Mouse (Mus musculus) stomach, embryonic 14.5 days (tissue): ENCODE measurements around the gene Ckm. TPM values are rescaled to one million over a fixed set of nuclear protein-coding genes. Genes with fewer than 3 reads are reported as not detected.
A peak's percentile ranks its signal among the peaks of the same experiment; 100 is the strongest.

Source experiments
- ATAC-seq: fragments of 200-750 bp; cut with Nextera tagmentation; 2 replicates; pipeline ENCODE4 v1.8.0; 2017; ENCODE audit warnings: low read depth, moderate TSS enrichment; ENCODE audit not compliant: insufficient number of reproducible peaks, insufficient read depth, low FRiP score
- H3K27ac ChIP-seq: fragments of 300-500 bp; sonication (generic); 2 replicates; pipeline ENCODE4 v1.5.1; 2014; ENCODE audit warnings: mild to moderate bottlenecking, low read length, moderate library complexity, mixed read lengths
- H3K27me3 ChIP-seq: fragments of 300-500 bp; sonication (generic); 2 replicates; pipeline ENCODE4 v1.6.1; 2014; ENCODE audit warnings: low read length, control low read depth, mixed read lengths; ENCODE audit not compliant: control insufficient read depth, insufficient read depth
- H3K36me3 ChIP-seq: fragments of 300-500 bp; sonication (generic); 2 replicates; pipeline ENCODE4 v1.6.1; 2014; ENCODE audit warnings: mild to moderate bottlenecking, control low read depth, low read length, moderate library complexity, mixed read lengths; ENCODE audit not compliant: control insufficient read depth, insufficient read depth
- H3K4me1 ChIP-seq: fragments of 300-500 bp; sonication (generic); 2 replicates; pipeline ENCODE4 v1.6.1; 2014; ENCODE audit warnings: low read length, control low read depth, mixed read lengths; ENCODE audit not compliant: control insufficient read depth, insufficient read depth
- H3K4me2 ChIP-seq: fragments of 300-500 bp; sonication (generic); replicated peaks from 2 replicates; pipeline ENCODE4 v1.6.1; 2014; ENCODE audit warnings: low read depth, low read length, control low read depth
- H3K4me3 ChIP-seq: fragments of 300-500 bp; sonication (generic); 2 replicates; pipeline ENCODE4 v1.5.1; 2014; ENCODE audit warnings: low read depth, low read length, control low read depth
- H3K9ac ChIP-seq: fragments of 300-500 bp; sonication (generic); replicated peaks from 2 replicates; pipeline ENCODE4 v1.6.1; 2014; ENCODE audit warnings: low read depth, mild to moderate bottlenecking, control low read depth, low read length, moderate library complexity, mixed read lengths
- H3K9me3 ChIP-seq: fragments of 300-500 bp; sonication (generic); 2 replicates; pipeline ENCODE4 v1.6.1; 2016; ENCODE audit warnings: low read depth, low read length, control low read depth; ENCODE audit not compliant: control insufficient read depth
- WGBS: fragments of 180-500 bp; shearing (Covaris S2); extraction: QIAGEN DNeasy Blood & Tissue Kit; methylation state at CpG from one replicate; pipeline ENCODE4 v1.1.7; 2014; 5-methylcytosine and 5-hydroxymethylcytosine counted together
- polyA plus RNA-seq: library from polyadenylated mRNA; unstranded; fragments of >200 nt; fragmentation: Nextera tagmentation; extraction: Ambion mirVana; gene quantifications from 2 replicates; pipeline ENCODE4 v1.2.1, GENCODE M21; 2014

Ckm gene
- 1.7 and 3.2 TPM in 2 replicates for polyA plus RNA-seq

DNA sequence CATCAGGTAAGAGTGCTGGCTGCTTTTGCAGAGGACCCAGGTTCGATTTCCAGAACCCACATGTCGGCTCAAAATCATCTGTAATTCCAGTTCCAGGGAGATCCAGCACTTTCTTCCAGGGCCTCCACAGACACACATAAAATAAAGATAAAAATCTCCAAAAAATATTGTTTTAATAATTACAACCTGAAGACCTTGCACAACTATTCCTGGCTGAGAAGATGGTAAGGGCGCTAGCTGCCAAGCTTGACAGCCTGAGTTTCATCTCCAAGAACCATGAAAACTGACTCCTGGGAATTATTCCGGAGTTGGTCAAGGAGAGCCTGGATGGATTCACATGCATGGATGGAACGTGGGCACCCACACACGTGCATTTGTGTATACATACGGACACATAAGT, at the start of gene Ckm:
Gene Ckm (plus strand): TSS at position 301 of the 400 bp plus-strand sequence.
- no peak for ATAC-seq
- Histone ChIP-seq H3K36me3 (no peaks in the 10 kb centered on the region), H3K4me3 (peak within 1 kb of the TSS; percentile 56), H3K27ac (no peak within 1 kb of the TSS), H3K9ac (peak within 1 kb of the TSS; percentile 41), H3K9me3 (no peaks in the 10 kb centered on the region), H3K4me2 (peak within 1 kb of the TSS; percentile 77), H3K27me3 (0 out of 2 replicates have a peak, but pooled peaks cover 4% of the 10 kb centered on the region), H3K4me1 (0 out of 2 replicates have a peak, but pooled peaks cover 4% of the 10 kb centered on the region)
- WGBS = 50% methylated on average over 7 of the region's 7 CpGs

DNA sequence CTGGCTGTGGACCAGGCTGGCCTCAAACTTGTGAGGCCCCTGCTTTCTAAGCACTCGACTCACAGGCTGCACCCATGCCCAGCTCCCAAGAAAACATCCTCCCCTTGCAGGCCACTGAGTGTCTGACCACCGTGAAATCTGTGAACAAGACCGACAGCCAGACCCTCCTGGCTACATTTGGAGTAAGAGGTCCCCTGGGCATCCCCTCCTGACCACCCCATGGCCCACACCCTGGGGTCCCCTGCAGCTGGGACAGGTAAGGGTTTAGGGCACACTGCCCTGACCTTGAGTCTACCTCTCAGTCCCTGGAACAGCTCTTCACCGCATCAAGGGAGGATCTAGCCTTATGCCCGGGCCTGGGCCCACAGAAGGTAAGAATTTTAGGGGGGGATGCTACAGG, 49.6 kb upstream of the Ckm start:
- Histone ChIP-seq H3K27ac (no peak overlapping the region), H3K4me2 (no peak overlapping the region), H3K4me3 (no peak overlapping the region), H3K36me3 (peaks cover 49% of the 10 kb centered on the region), H3K4me1 (peaks cover 7% of the 10 kb centered on the region; the same call in 1 of the 2 replicates), H3K9ac (no peak overlapping the region), H3K9me3 (no peaks in the 10 kb centered on the region), H3K27me3 (no peaks in the 10 kb centered on the region)
- ATAC-seq = no peak
- whole genome bisulfite sequencing = 90% methylated on average over 5 of the region's 5 CpGs

DNA sequence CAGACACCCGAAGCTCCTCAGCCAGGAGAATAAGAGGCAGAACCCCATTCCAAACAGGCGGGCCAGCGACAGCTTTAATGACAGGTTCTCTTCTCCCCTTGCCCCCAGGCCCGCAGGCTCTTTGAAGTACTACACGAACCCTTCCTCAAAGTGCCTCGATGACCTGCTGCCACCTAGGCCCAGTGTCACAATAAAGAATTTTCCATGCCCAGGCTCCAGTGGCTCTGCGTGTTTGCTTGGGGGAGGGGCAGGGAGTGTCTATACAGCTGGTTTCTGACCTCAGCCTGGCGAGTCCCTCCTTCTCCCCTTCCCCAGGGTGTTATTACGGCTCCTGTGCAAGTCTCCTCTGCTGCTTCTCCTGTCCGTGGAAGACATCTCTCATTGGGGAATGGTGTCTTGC, 48.3 kb upstream of the Ckm start:
- H3K36me3 ChIP-seq = peaks cover 40% of the 10 kb centered on the region
- H3K27me3 ChIP-seq = no peaks in the 10 kb centered on the region
- H3K27ac ChIP-seq = no peak overlapping the region
- peaks cover 10% of the 10 kb centered on the region; the same call in 1 of the 2 replicates for H3K4me1 ChIP-seq
- 63% methylated on average over 10 of the region's 10 CpGs for WGBS
- no peak overlapping the region for H3K4me2 ChIP-seq
- no peak for ATAC-seq
- no peaks in the 10 kb centered on the region for H3K9me3 ChIP-seq
- H3K4me3 ChIP-seq = no peak overlapping the region
- no peak overlapping the region for H3K9ac ChIP-seq

DNA sequence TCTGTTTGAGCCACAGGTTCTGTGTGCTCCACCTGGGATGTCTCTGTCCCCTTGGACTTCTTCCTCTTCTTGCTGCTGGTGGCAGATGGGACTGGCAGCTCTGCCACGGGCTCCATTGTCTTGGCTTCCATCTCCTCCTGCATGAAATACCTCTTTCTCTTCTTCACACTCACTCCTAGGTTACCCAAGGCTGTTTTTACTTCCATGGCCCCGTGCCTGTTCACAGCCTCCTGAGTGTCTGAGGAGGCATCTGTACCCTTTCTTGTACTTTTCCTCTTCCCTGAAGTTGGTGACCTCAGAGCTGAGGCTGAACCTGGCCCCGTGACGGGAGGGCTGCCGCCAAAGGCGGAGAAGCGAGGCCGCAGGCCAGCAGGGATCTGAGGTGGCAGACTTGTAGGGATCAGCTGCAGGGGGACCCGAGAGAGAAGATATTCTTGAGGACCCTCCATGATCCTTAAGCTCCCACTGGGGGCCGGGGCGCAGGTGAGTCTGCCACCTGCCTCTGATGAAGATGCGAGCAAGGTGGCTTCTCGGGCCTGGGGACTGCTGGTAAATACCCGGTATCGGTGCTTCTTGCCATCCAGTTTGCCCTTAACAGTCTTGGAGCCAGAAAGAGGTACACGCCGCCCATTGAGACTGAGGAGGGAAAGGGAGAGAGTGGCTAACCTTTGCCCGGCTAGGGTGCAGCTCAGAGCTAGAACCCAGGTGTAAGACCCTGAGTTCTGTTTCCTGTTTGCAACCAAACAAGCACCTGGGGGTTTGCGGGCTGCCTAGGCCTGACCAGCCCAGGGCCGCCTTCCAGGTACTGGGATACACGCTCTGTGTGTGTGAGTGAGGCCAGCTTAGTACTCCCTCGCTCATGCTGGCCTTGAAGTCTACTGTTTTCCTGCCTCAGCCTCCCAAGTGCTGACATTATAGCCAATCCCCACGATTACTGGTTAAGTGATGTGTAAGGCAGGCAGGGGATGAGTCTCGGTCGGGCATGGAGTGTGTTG, 46.9 kb upstream of the Ckm start:
- Histone ChIP-seq H3K9ac (peak overlapping the region; percentile 60; the same call in 1 of the 2 replicates), H3K4me1 (peaks cover 20% of the 10 kb centered on the region), H3K27ac (no peak overlapping the region), H3K9me3 (no peaks in the 10 kb centered on the region), H3K4me3 (peak overlapping the region; percentile 82; the same call in 1 of the 2 replicates), H3K27me3 (no peaks in the 10 kb centered on the region), H3K4me2 (peak overlapping the region; percentile 96), H3K36me3 (peaks cover 32% of the 10 kb centered on the region)
- ATAC-seq = no peak
- WGBS = 92% methylated on average over 25 of the region's 25 CpGs

DNA sequence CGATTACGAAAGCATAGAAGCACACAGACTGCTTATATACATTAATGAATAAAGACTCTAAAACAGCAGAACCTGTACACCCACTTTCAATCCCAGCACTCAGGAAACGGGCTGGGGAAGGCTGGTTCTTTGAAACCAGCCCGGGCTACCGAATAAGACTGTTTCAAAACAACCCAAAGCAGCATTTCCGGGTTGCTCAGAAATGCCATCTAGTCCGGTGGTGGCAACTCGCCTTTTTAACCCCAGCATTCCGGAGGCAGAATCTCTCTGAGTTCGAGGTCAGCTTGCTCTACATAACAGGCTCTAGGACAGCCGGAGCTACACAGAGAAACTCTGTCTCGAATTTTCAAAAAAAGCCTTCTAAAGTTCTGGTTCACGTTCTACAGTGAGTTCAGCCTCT, 45.9 kb upstream of the Ckm start:
- H3K36me3 ChIP-seq = peaks cover 24% of the 10 kb centered on the region
- H3K9ac ChIP-seq = peak overlapping the region; percentile 60
- H3K4me3 ChIP-seq = peak overlapping the region; percentile 82
- no peaks in the 10 kb centered on the region for H3K27me3 ChIP-seq
- 15% methylated on average over 13 of the region's 13 CpGs for WGBS
- no peak overlapping the region for H3K27ac ChIP-seq
- no peaks in the 10 kb centered on the region for H3K9me3 ChIP-seq
- H3K4me1 ChIP-seq = peaks cover 20% of the 10 kb centered on the region
- no peak for ATAC-seq
- peak overlapping the region; percentile 96 for H3K4me2 ChIP-seq

DNA sequence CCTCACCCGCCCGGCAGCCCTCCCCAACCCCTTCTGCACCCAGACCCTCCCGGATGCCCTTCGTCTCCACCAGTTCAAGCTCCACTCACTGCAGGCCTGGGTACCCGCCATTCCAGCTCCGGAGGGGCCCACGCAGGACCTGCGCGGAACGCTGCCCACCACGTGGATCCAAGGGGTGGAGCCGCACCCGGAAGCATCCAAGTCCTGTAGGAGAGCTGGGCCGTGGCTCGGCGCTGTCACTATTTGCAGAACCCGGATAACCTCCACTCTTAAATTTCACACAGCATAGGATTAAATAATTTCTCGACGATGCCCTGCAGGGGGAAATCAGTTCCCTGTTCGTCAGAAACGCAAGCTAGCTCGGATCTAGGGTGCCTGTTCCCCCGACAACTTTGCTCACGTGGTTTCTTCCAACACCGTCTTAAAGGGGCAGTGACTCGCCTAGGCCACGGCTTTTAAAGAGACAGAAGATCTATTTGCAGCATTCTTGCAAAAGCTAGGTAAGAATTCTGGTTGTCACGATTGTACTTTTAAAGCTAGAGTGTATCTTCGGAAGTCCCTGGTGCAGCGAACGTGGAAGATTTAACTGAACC, 45.2 kb upstream of the Ckm start, which contains the start of the genes Cd3eap and Ppp1r13l:
Gene Cd3eap (minus strand): TSS at position 185 of the 593 bp plus-strand sequence.
Gene Ppp1r13l (plus strand): TSS at position 451 of the 593 bp plus-strand sequence.
- Histone ChIP-seq H3K27me3 (no peaks in the 10 kb centered on the region), H3K4me3 (peak within 1 kb of the TSS; percentile 82), H3K36me3 (peaks cover 21% of the 10 kb centered on the region), H3K9ac (peak within 1 kb of the TSS; percentile 60), H3K27ac (peak within 1 kb of the TSS; percentile 59), H3K9me3 (no peaks in the 10 kb centered on the region), H3K4me1 (peaks cover 20% of the 10 kb centered on the region), H3K4me2 (peak within 1 kb of the TSS; percentile 96)
- peak; percentile 60 for ATAC-seq
- WGBS = under 1% methylated on average over 31 of the region's 31 CpGs

DNA sequence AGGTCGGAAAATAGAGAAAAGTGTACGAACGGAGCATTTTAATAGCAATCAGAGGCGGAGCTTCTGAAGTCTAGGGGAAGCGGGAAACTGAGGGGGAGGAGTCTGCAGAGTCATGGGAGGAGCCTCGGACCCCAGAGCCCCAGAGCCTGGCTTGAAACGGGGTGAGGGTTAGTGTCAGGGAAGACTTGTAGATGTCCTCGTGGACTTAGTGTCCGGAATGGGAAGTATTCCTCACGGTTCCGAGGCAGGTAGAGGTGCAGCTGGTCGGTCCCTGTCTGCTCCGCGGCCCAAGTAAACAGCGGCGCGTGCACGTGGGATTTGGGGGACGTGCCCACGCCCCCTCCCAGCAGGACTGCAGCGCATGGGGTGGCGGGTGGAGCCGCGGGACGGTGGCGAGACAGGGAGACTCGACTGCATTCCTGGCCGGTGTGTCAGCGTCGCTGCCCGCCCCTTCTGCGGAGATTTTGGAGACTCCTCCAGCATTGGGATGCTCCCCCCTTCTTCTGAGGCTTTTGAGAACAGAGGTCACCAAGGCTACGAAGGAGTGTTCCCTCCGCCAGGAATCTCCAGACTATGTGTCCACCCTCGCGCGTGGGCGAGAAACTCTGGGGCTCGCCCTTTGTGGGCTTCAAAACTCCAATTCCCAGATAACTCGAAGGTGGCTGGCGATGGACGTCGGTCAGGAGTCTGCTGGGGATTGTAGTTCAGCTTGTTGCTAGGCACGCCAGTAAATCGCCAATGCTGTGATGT, 44.5 kb upstream of the Ckm start:
- Histone ChIP-seq H3K4me2 (peak overlapping the region; percentile 96), H3K9ac (peak overlapping the region; percentile 60), H3K27ac (peak overlapping the region; percentile 59), H3K36me3 (peaks cover 15% of the 10 kb centered on the region), H3K27me3 (no peaks in the 10 kb centered on the region), H3K9me3 (no peaks in the 10 kb centered on the region), H3K4me3 (peak overlapping the region; percentile 82), H3K4me1 (peaks cover 20% of the 10 kb centered on the region)
- peak; percentile 73 for ATAC-seq
- under 1% methylated on average over 45 of the region's 45 CpGs for WGBS

DNA sequence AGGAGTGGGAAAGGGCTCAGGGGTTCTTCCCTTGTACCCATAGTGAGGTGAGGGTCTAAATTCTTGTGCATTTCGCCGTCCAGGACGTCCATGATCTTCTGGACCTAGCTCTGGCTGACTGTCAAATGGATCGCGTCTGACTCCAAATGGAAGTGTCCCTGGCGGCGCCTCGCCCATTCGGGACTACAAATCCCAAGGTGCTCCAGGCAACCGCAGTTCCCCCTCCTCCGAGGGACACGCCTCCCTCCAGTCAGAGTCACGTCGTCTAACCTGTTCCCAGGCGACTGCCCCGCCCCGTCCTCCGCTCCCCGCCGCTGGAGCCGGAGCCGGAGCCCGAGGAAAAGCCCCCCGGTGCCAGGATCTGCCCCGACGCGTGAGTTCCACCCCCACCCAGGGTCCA, 43.6 kb upstream of the Ckm start:
- Histone ChIP-seq H3K27me3 (no peaks in the 10 kb centered on the region), H3K36me3 (peaks cover 13% of the 10 kb centered on the region), H3K4me1 (peaks cover 20% of the 10 kb centered on the region), H3K4me2 (peak overlapping the region; percentile 96), H3K27ac (peak overlapping the region; percentile 59), H3K9me3 (no peaks in the 10 kb centered on the region), H3K4me3 (peak overlapping the region; percentile 82), H3K9ac (peak overlapping the region; percentile 33)
- ATAC-seq = peak; percentile 81
- WGBS = under 1% methylated on average over 26 of the region's 27 CpGs
